ENCODE assay signal across 12 mouse cellular contexts in genomic region chr6:52954441-52954840, GRCm38 (mm10).
DNase-seq lines count a peak whose midpoint lies in the region; ATAC-seq and TF ChIP-seq lines count a peak whose summit lies in the region.
"Had no signal": no experiment of that assay in that cellular context is flagged by ENCODE, and none has a peak within 500 bp of the region (broad histone marks: within the 10 kb centered on the region; RNA-seq: fewer than 3 reads in every experiment).

No protein-coding gene starts in this region.

- H3K9me3 ChIP-seq in heart, embryonic 10.5 days, result no peaks in the 10 kb centered on the region
- no peaks in the 10 kb centered on the region for H3K9me3 ChIP-seq in lung, embryonic 14.5 days (ENCODE audit: low read depth, low read length)
- H3K9me3 ChIP-seq in hindbrain, embryonic 16.5 days (ENCODE audit: control insufficient read depth, low read length), result no peaks in the 10 kb centered on the region
- H3K9me3 ChIP-seq: hindbrain, embryonic 13.5 days; limb, embryonic 13.5 days; neural tube, embryonic 13.5 days had no signal

- DNase-seq in heart, adult 18-20 months, result peak; percentile 50 to 65
- DNase-seq in heart, embryonic 10.5 days (ENCODE audit: low spot score), result no peak
- peak; percentile 61 for DNase-seq in gastrocnemius, postnatal 14 days
- peak; percentile 88 for DNase-seq in lung, embryonic 14.5 days
- no peak for DNase-seq in T-cell, adult 2 months (ENCODE audit: low spot score)
- DNase-seq in right cerebral cortex, postnatal 36 days (ENCODE audit: low spot score in 2 of 2), result no peak

- H3K9ac ChIP-seq in lung, embryonic 14.5 days, result no peak overlapping the region
- no peak overlapping the region for H3K9ac ChIP-seq in hindbrain, embryonic 16.5 days (ENCODE audit: low read depth, low read length)
- H3K9ac ChIP-seq: hindbrain, embryonic 13.5 days; limb, embryonic 13.5 days; neural tube, embryonic 13.5 days had no signal

- intact Hi-C loops in gastrocnemius, postnatal 14 days (cut with DNase I; ENCODE audit: low total_unique reads), result no loop called here

- no peaks in the 10 kb centered on the region for H3K79me2 ChIP-seq in C2C12 (ENCODE audit: control insufficient read depth, insufficient read depth)

- H3K27me3 ChIP-seq in heart, embryonic 10.5 days (ENCODE audit: insufficient read depth, poor library complexity, severe bottlenecking), result no peaks in the 10 kb centered on the region
- no peaks in the 10 kb centered on the region for H3K27me3 ChIP-seq in C2C12 (ENCODE audit: control insufficient read depth, insufficient read depth, insufficient read length)
- no peaks in the 10 kb centered on the region for H3K27me3 ChIP-seq in lung, embryonic 14.5 days (ENCODE audit: insufficient read depth, low read length)
- H3K27me3 ChIP-seq in hindbrain, embryonic 16.5 days (replicated peaks; ENCODE audit: control insufficient read depth, insufficient read depth, low read length), result no peaks in the 10 kb centered on the region
- H3K27me3 ChIP-seq: hindbrain, embryonic 13.5 days; limb, embryonic 13.5 days; neural tube, embryonic 13.5 days had no signal

- no peaks in the 10 kb centered on the region for H3K36me3 ChIP-seq in heart, embryonic 10.5 days
- no peaks in the 10 kb centered on the region for H3K36me3 ChIP-seq in C2C12 (ENCODE audit: control insufficient read depth, insufficient read depth)
- no peaks in the 10 kb centered on the region for H3K36me3 ChIP-seq in lung, embryonic 14.5 days (ENCODE audit: insufficient read depth)
- H3K36me3 ChIP-seq in hindbrain, embryonic 16.5 days (ENCODE audit: control insufficient read depth, insufficient read depth, low read length), result no peaks in the 10 kb centered on the region
- H3K36me3 ChIP-seq: hindbrain, embryonic 13.5 days; limb, embryonic 13.5 days; neural tube, embryonic 13.5 days had no signal

- H3K4me1 ChIP-seq in heart, embryonic 10.5 days, result peaks cover 38% of the 10 kb centered on the region
- H3K4me1 ChIP-seq in lung, embryonic 14.5 days (ENCODE audit: insufficient read depth), result 0 out of 2 replicates have a peak, but pooled peaks cover 3% of the 10 kb centered on the region
- peaks cover 9% of the 10 kb centered on the region for H3K4me1 ChIP-seq in hindbrain, embryonic 16.5 days (ENCODE audit: control insufficient read depth, insufficient read depth, low read depth, low read length)

- no peak overlapping the region for H3ac ChIP-seq in C2C12 (ENCODE audit: control insufficient read depth, insufficient read length, low read depth)

- no peaks in the 10 kb centered on the region for H3K79me3 ChIP-seq in C2C12 (ENCODE audit: low read depth)

- peak; percentile 91 for ATAC-seq in lung, embryonic 14.5 days (ENCODE audit: insufficient read depth)
- ATAC-seq in hindbrain, embryonic 16.5 days, result no peak

- H3K4me3 ChIP-seq in heart, embryonic 10.5 days, result no peak overlapping the region
- H3K4me3 ChIP-seq in C2C12 (ENCODE audit: insufficient read depth, poor library complexity, severe bottlenecking), result no peak overlapping the region
- H3K4me3 ChIP-seq in lung, embryonic 14.5 days (ENCODE audit: low read depth, low read length), result no peak overlapping the region
- H3K4me3 ChIP-seq in hindbrain, embryonic 16.5 days (ENCODE audit: low read length), result no peak overlapping the region
- H3K4me3 ChIP-seq: erythroblast, embryonic 14.5 days; hindbrain, embryonic 13.5 days; limb, embryonic 13.5 days; neural tube, embryonic 13.5 days had no signal

- WGBS in heart, embryonic 10.5 days, result 79% methylated on average over 9 of the region's 9 CpGs
- 27% methylated on average over 9 of the region's 9 CpGs for WGBS in lung, embryonic 14.5 days
- WGBS in hindbrain, embryonic 16.5 days, result 62% methylated on average over 9 of the region's 9 CpGs

- no peak for TF ChIP-seq CTCF in C2C12 (IDR thresholded peaks at IDR 0.05; ENCODE audit: control insufficient read depth, insufficient read depth, insufficient read length)
- no peak for TF ChIP-seq CTCF in lung, embryonic 14.5 days (IDR thresholded peaks at IDR 0.05; ENCODE audit: low read depth)

- H3K27ac ChIP-seq in heart, embryonic 10.5 days, result no peak overlapping the region
- peak overlapping the region; percentile 15; the same call in 1 of the 2 replicates for H3K27ac ChIP-seq in lung, embryonic 14.5 days (ENCODE audit: low read depth)
- no peak overlapping the region; the same call in 1 of the 2 replicates for H3K27ac ChIP-seq in hindbrain, embryonic 16.5 days (ENCODE audit: low read depth, low read length)
- H3K27ac ChIP-seq: hindbrain, embryonic 13.5 days; limb, embryonic 13.5 days; neural tube, embryonic 13.5 days had no signal

- H3K4me2 ChIP-seq in lung, embryonic 14.5 days, result no peak overlapping the region
- H3K4me2 ChIP-seq in hindbrain, embryonic 16.5 days (ENCODE audit: low read length), result no peak overlapping the region
- H3K4me2 ChIP-seq: hindbrain, embryonic 13.5 days; limb, embryonic 13.5 days; neural tube, embryonic 13.5 days had no signal

TF ChIP-seq in C2C12, 6 proteins besides CTCF, POLR2A, EP300 and RAD21:
- no peak for TF ChIP-seq MYOG (IDR thresholded peaks at IDR 0.05; ENCODE audit: control insufficient read depth, extremely low read depth, insufficient read length)
- no peak for TF ChIP-seq CEBPB (IDR thresholded peaks at IDR 0.05; ENCODE audit: low read depth)
- no peak for TF ChIP-seq FOSL1 (IDR thresholded peaks at IDR 0.05; ENCODE audit: insufficient read depth, low read length, poor library complexity, severe bottlenecking)
- TF ChIP-seq USF1 (IDR thresholded peaks at IDR 0.05; ENCODE audit: low read depth), result no peak
- TF ChIP-seq MAX (IDR thresholded peaks at IDR 0.05), result peak; percentile 26
- peak; percentile 92 for TF ChIP-seq MYOD1 (IDR thresholded peaks at IDR 0.05; ENCODE audit: control insufficient read depth, insufficient read length, low read depth)

Comparison
In these comparisons a context has a peak if more than half of its experiments do, and no peak if none do; other contexts are left out.
1. DNase-seq: peak in heart, adult 18-20 months (2 of 2), gastrocnemius, postnatal 14 days (single experiment) and lung, embryonic 14.5 days (single experiment); none in heart, embryonic 10.5 days (single experiment), T-cell, adult 2 months (single experiment) and right cerebral cortex, postnatal 36 days (0 of 2).